Mouse (Mus musculus): ENCODE measurements around the gene Vwa8.

GRCm38 (mm10) chr14:79139096-79139651, 290.3 kb downstream of the Vwa8 start:
- TF ChIP-seq CTCF (IDR thresholded peaks at IDR 0.05; ENCODE audit: low read depth) (peak; percentile 33), EP300 (optimal IDR thresholded peaks at IDR 0.05) (no peak)

Measured in stomach, postnatal 0 days (tissue).